Mouse (Mus musculus) liver, embryonic 14.5 days (tissue): ENCODE data around the gene Rfk. TPM values are rescaled to one million over a fixed set of nuclear protein-coding genes. Genes with fewer than 3 reads are reported as not detected.

Source experiments
- ATAC-seq: fragments of 200-750 bp; cut with Nextera tagmentation; 2 replicates; pipeline ENCODE4 v1.8.0; 2017; ENCODE audit warnings: moderate number of reproducible peaks, mild to moderate bottlenecking, moderate library complexity; ENCODE audit not compliant: insufficient read depth
- DNase-seq, 3 experiments: peaks; one replicate each; pipeline ENCODE4 v3.0.0-alpha.2; 2012 to 2013; ENCODE audit warnings: low read depth in 3 of 3, low spot score in 3 of 3
- H3K27ac ChIP-seq: fragments of 300-500 bp; sonication (generic); 2 replicates; pipeline ENCODE4 v1.5.1; 2014; ENCODE audit warnings: moderate library complexity, mild to moderate bottlenecking, control low read depth, inconsistent platforms
- H3K27me3 ChIP-seq: fragments of 300-500 bp; sonication (generic); 2 replicates; pipeline ENCODE4 v1.6.1; 2014; ENCODE audit warnings: mild to moderate bottlenecking, low read length, moderate library complexity; ENCODE audit not compliant: control insufficient read depth, insufficient read depth
- H3K36me3 ChIP-seq: fragments of 300-500 bp; sonication (generic); replicated peaks from 2 replicates; pipeline ENCODE4 v1.6.1; 2014; ENCODE audit warnings: low read depth; ENCODE audit not compliant: control insufficient read depth, insufficient read depth
- H3K4me1 ChIP-seq, 2 experiments: fragments of 200-500 bp in 1 of 2; fragments of 300-500 bp in 1 of 2; sonication (generic) in 1 of 2; replicated peaks; 2 replicates each; pipeline ENCODE4 v1.6.1; 2012 to 2014; ENCODE audit warnings: antibody characterized with exemption in 1 of 2, inconsistent platforms in 1 of 2, low read length in 1 of 2; ENCODE audit not compliant: control insufficient read depth in 2 of 2, insufficient read depth in 2 of 2
- H3K4me2 ChIP-seq: fragments of 300-500 bp; sonication (generic); 2 replicates; pipeline ENCODE4 v1.6.1; 2014; ENCODE audit warnings: low read depth, mild to moderate bottlenecking, control low read depth, moderate library complexity
- H3K4me3 ChIP-seq, 2 experiments: fragments of 200-500 bp in 1 of 2; fragments of 300-500 bp in 1 of 2; sonication (generic) in 1 of 2; 2 replicates each; pipeline ENCODE4 v1.5.1; 2012 to 2014; ENCODE audit warnings: low read depth in 2 of 2, low read length in 2 of 2, mild to moderate bottlenecking in 2 of 2, control low read depth in 1 of 2, inconsistent platforms in 1 of 2, moderate library complexity in 1 of 2; ENCODE audit not compliant: insufficient read depth in 1 of 2
- H3K9ac ChIP-seq: fragments of 300-500 bp; sonication (generic); replicated peaks from 2 replicates; pipeline ENCODE4 v1.6.1; 2014; ENCODE audit warnings: mild to moderate bottlenecking, control low read depth, moderate library complexity
- H3K9me3 ChIP-seq: fragments of 300-500 bp; sonication (generic); 2 replicates; pipeline ENCODE4 v1.6.1; 2016; ENCODE audit warnings: low read length, mixed read lengths; ENCODE audit not compliant: control insufficient read depth
- CTCF ChIP-seq: IDR thresholded peaks from 2 replicates; pipeline ENCODE4 v1.5.1; 2016; ENCODE audit warnings: antibody characterized with exemption, low read depth, control low read depth
- EP300 ChIP-seq: IDR thresholded peaks from 2 replicates; pipeline ENCODE4 v1.6.1; 2016; ENCODE audit warnings: antibody characterized with exemption, low read depth
- WGBS: fragments of 180-500 bp; shearing (Covaris S2); extraction: QIAGEN DNeasy Blood & Tissue Kit; methylation state at CpG from one replicate; pipeline ENCODE4 v1.1.7; 2014; ENCODE audit not compliant: insufficient replicate concordance; 5-methylcytosine and 5-hydroxymethylcytosine counted together
- polyA plus RNA-seq, 2 experiments: library from polyadenylated mRNA; depleted of rRNA in 1 of 2; stranded (reverse) in 1 of 2; unstranded in 1 of 2; fragments of >200 nt; fragmentation: Nextera tagmentation in 1 of 2; extraction: Ambion mirVana in 1 of 2; gene quantifications; 2 replicates each; pipeline versions ENCODE4 v1.2.1 to v1.2.3; 2012 to 2014

Rfk gene
- polyA plus RNA-seq, 2 experiments = 26.2 to 47.4 TPM

DNA sequence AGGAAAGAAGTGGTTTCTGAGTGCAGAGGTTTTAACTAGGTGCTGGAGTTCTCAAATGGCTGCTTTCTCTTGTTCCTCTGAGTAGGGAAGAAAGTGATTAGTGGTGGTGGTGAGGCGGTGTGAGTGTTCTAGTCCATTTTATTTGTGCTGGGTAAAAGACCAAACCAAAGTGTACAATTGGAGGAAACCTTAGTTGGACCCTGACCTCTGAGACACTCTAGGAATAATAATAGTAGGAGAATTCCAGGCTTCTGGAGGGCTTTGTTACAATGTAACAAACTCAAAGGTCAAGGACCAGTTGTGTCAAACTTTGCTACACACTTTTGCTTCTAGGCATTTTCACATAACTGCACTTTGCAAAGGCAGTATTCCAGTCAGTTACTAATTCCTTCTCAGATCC is 42.8 kb downstream of the Rfk start:
- H3K9me3 ChIP-seq = no peaks in the 10 kb centered on the region
- no peaks in the 10 kb centered on the region for H3K27me3 ChIP-seq
- no peaks in the 10 kb centered on the region for H3K36me3 ChIP-seq
- no peak for ATAC-seq
- no peak overlapping the region for H3K4me3 ChIP-seq
- TF ChIP-seq CTCF (no peak), EP300 (no peak)
- 65% methylated on average over 1 of the region's 1 CpGs for WGBS
- H3K27ac ChIP-seq = no peak overlapping the region
- H3K4me2 ChIP-seq = no peak overlapping the region
- no peak for DNase-seq
- no peak overlapping the region for H3K9ac ChIP-seq
- no peaks in the 10 kb centered on the region for H3K4me1 ChIP-seq

DNA sequence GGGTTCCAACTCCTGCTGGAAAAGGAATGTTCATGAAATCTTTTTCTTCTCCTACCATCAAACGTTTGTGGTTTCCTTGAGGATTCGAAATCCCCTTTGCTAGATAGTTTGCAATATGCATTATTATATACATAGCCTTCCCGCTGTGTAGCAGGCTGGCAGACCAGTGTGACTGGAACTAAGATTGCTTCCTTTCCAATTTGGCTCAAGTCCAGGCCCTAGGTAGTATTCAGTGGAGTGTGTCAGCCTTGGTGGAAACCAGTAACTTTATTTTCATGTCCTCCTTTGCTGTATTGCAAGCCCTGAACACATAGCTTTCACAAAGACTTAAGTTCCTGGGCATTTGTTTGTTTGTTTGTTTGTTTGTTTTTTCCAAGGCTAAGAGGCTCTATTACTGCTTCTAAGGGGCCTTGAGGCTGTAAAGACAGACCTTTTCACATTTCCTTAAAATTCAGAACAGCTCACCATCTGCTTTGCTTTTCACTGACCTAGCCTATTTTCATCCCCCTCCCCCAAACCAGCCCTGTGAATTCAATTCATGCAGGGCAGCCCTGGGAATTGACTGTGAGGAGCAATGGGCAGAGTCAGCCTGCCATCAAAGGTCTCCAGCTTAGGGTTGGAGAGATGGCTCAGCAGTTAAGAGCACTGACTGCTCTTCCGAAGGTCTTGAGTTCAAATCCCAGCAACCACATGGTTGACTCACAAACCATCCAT is 45.8 kb downstream of the Rfk start:
- Histone ChIP-seq H3K9me3 (no peaks in the 10 kb centered on the region), H3K27ac (no peak overlapping the region), H3K9ac (no peak overlapping the region), H3K4me1 (no peaks in the 10 kb centered on the region; a peak in 1 of 4 replicates), H3K36me3 (no peaks in the 10 kb centered on the region), H3K4me3 (no peak overlapping the region), H3K27me3 (no peaks in the 10 kb centered on the region), H3K4me2 (no peak overlapping the region)
- 64% methylated on average over 4 of the region's 4 CpGs for WGBS
- TF ChIP-seq EP300 = no peak
- no peak for TF ChIP-seq CTCF
- DNase-seq = no peak
- ATAC-seq = no peak

DNA sequence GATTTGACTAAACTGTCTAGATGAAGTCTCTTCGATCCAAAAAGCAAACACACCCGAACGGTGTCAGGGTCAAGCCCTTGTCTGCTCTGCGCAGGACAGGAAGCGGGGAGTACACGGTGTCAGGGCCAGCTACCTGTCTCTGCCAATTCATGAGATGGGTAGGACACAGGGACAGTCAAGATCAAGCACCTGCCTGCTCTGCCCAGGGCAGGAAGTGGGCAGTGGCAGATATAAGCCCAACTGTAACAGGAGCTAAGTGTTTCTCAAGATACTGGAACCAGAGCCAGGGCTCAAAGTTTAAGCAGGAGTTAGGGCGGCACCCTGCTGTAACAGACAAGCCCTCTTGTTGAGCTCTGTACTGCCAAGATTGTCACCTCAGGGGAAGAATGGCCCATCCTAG is 49.7 kb downstream of the Rfk start:
- DNase-seq = no peak
- Histone ChIP-seq H3K27ac (no peak overlapping the region), H3K4me3 (no peak overlapping the region), H3K9me3 (no peaks in the 10 kb centered on the region), H3K4me1 (no peaks in the 10 kb centered on the region; a peak in 1 of 4 replicates), H3K9ac (no peak overlapping the region), H3K27me3 (no peaks in the 10 kb centered on the region), H3K36me3 (no peaks in the 10 kb centered on the region), H3K4me2 (no peak overlapping the region)
- TF ChIP-seq EP300 (no peak), CTCF (no peak)
- WGBS = 46% methylated on average over 7 of the region's 7 CpGs
- ATAC-seq = no peak

Other genes with a start within 250 kb of the Rfk start
- gene Gcnt1, start 21.2 kb upstream of the Rfk start, polyA plus RNA-seq (2012; rRNA removed) = 11.9 and 14.6 TPM in 2 replicates
- gene Gcnt1, start 21.2 kb upstream of the Rfk start, polyA plus RNA-seq (2014; fragmentation: Nextera tagmentation; extraction: Ambion mirVana) = 25.1 and 26.0 TPM in 2 replicates